Mouse (Mus musculus): ENCODE results near the gene Agxt.

GRCm38 (mm10) chr1:93128710-93129349, 6.2 kb upstream of the Agxt start:
- TF ChIP-seq CTCF (IDR thresholded peaks at IDR 0.05; ENCODE audit: low read depth) (peak; percentile 78), EP300 (IDR thresholded peaks at IDR 0.05; ENCODE audit: low read depth) (no peak)
